Mouse (Mus musculus) bone marrow, adult 2 months (tissue): ENCODE results near the gene Itsn1. TPM values are rescaled to one million over a fixed set of nuclear protein-coding genes. Genes with fewer than 3 reads are reported as not detected.

Experiments used
- H3K27ac ChIP-seq: fragments of 200-500 bp; 2 replicates; pipeline ENCODE4 v1.5.1; 2012; ENCODE audit warnings: low read depth, mild to moderate bottlenecking, control low read depth, inconsistent platforms, low read length; ENCODE audit not compliant: control insufficient read depth, poor library complexity, insufficient read depth
- H3K4me1 ChIP-seq: fragments of 200-500 bp; 2 replicates; pipeline ENCODE4 v1.6.1; 2011; ENCODE audit warnings: low read length; ENCODE audit not compliant: control insufficient read depth, insufficient read depth
- H3K4me3 ChIP-seq: fragments of 200-500 bp; replicated peaks from 2 replicates; pipeline ENCODE3; 2011; ENCODE audit warnings: mild to moderate bottlenecking, low read depth, low read length, control low read depth; ENCODE audit not compliant: control insufficient read depth
- CTCF ChIP-seq: fragments of 200-500 bp; IDR thresholded peaks from 2 replicates; pipeline ENCODE4 v1.5.1; 2011; ENCODE audit warnings: low read length, control low read depth; ENCODE audit not compliant: control insufficient read depth, insufficient read depth
- POLR2A ChIP-seq: fragments of 200-500 bp; IDR thresholded peaks from 2 replicates; pipeline ENCODE4 v1.6.1; 2011; ENCODE audit warnings: low read depth, mild to moderate bottlenecking, control low read depth, low read length, borderline replicate concordance; ENCODE audit not compliant: control insufficient read depth
- WGBS: fragments of 180-500 bp; shearing (Covaris S2); methylation state at CpG from one replicate; pipeline ENCODE4 v1.1.7; 2018; 5-methylcytosine and 5-hydroxymethylcytosine counted together
- polyA plus RNA-seq: library from polyadenylated mRNA; stranded (reverse); fragments of >200 nt; gene quantifications from 2 replicates; pipeline ENCODE4 v1.2.4, GENCODE M21; 2011; ENCODE audit warnings: low replicate concordance; ENCODE audit not compliant: missing spikeins, insufficient read depth, insufficient read length

Itsn1 gene
- polyA plus RNA-seq, 1 experiment = 158 TPM

GRCm38 (mm10) chr16:91736046-91736816, 7.2 kb downstream of the Itsn1 start:
- Histone ChIP-seq H3K27ac (no peak overlapping the region), H3K4me3 (no peak overlapping the region), H3K4me1 (no peaks in the 10 kb centered on the region; the same call in 1 of the 2 replicates)
- TF ChIP-seq POLR2A (no peak), CTCF (no peak)
- WGBS = 52% methylated on average over 7 of the region's 7 CpGs

DNA sequence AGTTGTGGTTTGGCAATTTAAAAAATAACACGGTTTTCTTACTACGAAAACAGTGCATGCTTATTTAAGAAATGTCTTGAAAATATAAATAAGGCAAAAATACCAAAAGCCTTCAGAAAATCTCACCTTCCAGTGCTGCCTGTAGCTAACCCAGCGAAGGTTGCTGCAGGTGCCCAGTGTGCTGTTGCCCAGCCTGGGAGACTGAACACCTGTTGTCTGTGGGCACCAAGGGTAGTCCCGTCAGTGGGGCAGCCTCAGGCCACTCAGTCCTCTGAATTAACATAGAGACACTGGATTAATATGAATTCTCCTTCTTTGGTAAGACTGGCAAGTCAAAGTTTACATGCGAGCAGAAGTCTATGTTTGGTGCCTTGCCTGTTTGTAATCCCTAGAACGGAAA, 9.4 kb downstream of the Itsn1 start:
- Histone ChIP-seq H3K4me3 (no peak overlapping the region), H3K27ac (no peak overlapping the region), H3K4me1 (no peaks in the 10 kb centered on the region; the same call in 1 of the 2 replicates)
- TF ChIP-seq POLR2A (no peak), CTCF (no peak)
- 72% methylated on average over 6 of the region's 6 CpGs for WGBS

DNA sequence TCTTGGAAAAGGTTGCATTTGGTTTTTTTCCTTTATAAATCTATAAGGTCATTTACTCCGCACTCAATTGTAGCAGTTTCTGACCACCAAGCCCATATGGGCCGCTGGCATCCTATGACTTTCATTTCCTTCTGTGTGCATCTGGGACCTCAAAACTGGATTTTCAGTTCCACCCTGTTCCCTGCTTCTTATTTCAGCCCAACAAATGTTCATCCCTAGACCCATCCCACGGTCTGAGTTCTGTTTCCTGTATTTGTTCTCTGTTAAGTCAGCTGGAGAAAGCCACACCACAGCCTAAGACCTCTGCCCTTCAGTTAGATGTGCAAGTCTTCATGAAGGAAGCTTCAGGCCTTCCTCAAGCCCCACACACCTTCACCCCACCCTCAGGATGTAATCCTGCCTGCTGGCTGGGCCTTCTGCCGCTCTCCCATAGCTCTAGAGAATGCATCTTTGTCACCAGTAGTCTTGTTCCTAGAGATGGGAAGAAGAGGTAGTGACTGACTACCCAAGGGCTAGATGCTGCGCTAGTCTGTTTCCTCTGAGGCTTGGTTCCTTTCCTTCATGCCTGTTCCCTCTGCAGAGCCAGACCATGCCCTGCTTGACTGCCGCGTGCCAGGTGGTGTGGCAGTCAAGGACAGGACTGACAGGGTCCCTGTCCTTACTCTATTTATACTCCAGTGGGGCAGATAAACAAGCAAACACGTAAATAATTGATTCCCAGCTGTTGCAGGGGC, 11.3 kb downstream of the Itsn1 start:
- Histone ChIP-seq H3K27ac (no peak overlapping the region), H3K4me1 (no peaks in the 10 kb centered on the region; the same call in 1 of the 2 replicates), H3K4me3 (no peak overlapping the region)
- 59% methylated on average over 8 of the region's 8 CpGs for WGBS
- TF ChIP-seq CTCF = no peak
- TF ChIP-seq POLR2A = no peak

DNA sequence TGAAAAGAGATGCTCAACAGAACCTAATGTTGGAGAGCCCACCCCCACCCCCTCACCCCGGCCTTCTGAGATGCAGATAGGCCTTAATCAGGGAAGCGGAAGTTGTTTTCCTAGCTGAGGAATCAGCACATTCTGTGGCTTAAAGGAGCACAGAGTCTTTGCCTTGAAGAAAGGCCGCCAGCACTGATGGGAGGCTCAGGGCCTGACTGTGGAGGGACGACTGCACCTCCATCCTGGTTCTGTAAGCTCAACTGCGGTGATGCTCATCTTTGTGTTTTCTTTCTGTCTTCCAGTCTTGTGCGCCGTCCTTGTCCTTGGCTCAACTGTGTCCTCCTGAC, 11.8 kb downstream of the Itsn1 start:
- TF ChIP-seq CTCF (no peak), POLR2A (no peak)
- Histone ChIP-seq H3K27ac (no peak overlapping the region), H3K4me1 (no peaks in the 10 kb centered on the region; the same call in 1 of the 2 replicates), H3K4me3 (no peak overlapping the region)
- WGBS = 76% methylated on average over 7 of the region's 7 CpGs

DNA sequence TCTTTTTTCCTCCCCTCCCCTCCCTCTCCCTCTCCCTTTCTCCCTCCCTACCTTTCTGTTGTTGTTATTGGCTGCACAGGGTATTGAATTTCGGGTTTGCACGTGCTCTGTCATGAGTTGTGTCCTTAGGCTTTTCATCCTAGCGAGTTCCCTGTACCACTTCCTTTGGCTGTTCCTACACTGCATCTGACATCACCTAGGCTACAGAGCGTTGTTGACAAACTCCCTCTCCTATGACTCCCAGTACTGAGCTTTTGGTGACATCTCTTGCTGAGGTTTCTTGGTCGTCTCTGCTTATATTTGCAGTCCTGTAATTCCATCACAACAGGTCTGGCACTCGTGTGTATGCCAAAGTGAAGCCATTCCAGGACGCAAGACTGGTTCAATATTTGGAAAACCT, 14.0 kb downstream of the Itsn1 start:
- H3K4me3 ChIP-seq = no peak overlapping the region
- H3K27ac ChIP-seq = no peak overlapping the region
- TF ChIP-seq CTCF (no peak), POLR2A (no peak)
- WGBS = 70% methylated on average over 7 of the region's 7 CpGs
- H3K4me1 ChIP-seq = no peaks in the 10 kb centered on the region; the same call in 1 of the 2 replicates

GRCm38 (mm10) chr16:91746101-91746950, 17.2 kb downstream of the Itsn1 start:
- TF ChIP-seq POLR2A (no peak), CTCF (no peak)
- no peaks in the 10 kb centered on the region; the same call in 1 of the 2 replicates for H3K4me1 ChIP-seq
- 16% methylated on average over 14 of the region's 14 CpGs for WGBS
- H3K4me3 ChIP-seq = no peak overlapping the region
- H3K27ac ChIP-seq = no peak overlapping the region

- TF ChIP-seq POLR2A = no peak
- TF ChIP-seq CTCF = no peak
- Histone ChIP-seq H3K27ac (no peak overlapping the region), H3K4me1 (no peaks in the 10 kb centered on the region; the same call in 1 of the 2 replicates), H3K4me3 (no peak overlapping the region)
- WGBS = 77% methylated on average over 6 of the region's 6 CpGs
These were observed 18.5 kb downstream of the Itsn1 start for GRCm38 (mm10) chr16:91747567-91747966.

DNA sequence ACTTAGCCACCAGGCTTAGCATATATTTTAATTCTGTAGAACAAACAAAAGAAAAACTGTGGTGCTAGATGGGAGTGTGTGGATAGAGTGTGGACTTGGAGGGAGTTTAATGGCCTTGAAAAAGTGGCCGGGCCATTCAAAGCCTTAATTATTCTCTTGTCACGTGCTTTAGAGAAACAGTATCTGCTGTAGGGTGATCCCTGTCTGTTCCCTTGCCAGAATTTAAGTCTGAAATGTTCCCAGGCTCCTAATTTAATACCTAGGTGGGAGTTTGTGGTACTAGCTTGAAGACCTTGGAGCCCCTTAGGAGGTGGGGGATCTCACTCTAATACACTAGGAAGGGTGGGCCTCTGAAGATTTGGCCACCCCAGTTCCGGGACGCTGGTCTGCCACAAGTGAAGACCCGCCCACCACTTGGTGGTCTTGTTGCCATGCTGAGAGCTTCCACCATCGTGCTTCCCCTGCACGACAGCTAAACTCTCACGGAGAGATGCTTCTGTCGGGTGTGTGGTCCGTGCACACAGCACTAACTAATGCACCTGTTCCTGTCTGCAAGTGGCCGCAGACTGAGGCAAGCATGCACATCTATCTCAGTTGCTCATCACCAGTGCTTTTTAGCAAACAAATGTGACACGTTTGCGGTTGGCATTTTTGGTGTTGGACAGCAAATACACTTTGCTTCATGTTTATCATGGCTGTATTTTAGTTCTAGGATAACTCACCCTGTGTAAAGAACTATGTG, 22.7 kb downstream of the Itsn1 start:
- no peak overlapping the region for H3K27ac ChIP-seq
- WGBS = 83% methylated on average over 13 of the region's 13 CpGs
- no peak overlapping the region for H3K4me3 ChIP-seq
- H3K4me1 ChIP-seq = 0 out of 2 replicates have a peak, but pooled peaks cover 2% of the 10 kb centered on the region
- TF ChIP-seq CTCF = no peak
- TF ChIP-seq POLR2A = no peak
